Mouse (Mus musculus) lung, adult 18-20 months (tissue): ENCODE measurements around the gene Kcnj10.

Experiments
- DNase-seq, 2 experiments: peaks; one replicate each; pipeline ENCODE4 v3.0.0; 2022; ENCODE audit warnings: mixed read lengths in 2 of 2

Kcnj10 gene

GRCm38 (mm10) chr1:172340729-172341321, at the start of gene Kcnj10:
Gene Kcnj10 (plus strand): TSS chr1:172341210.
- peak; percentile 72 to 75 for DNase-seq

- no peak for DNase-seq
Measured at GRCm38 (mm10) chr1:172292880-172293279, 48.1 kb upstream of the Kcnj10 start.

- DNase-seq = no peak
Measured at GRCm38 (mm10) chr1:172293449-172293848, 47.6 kb upstream of the Kcnj10 start.

- DNase-seq = no peak
Measured at GRCm38 (mm10) chr1:172295751-172296197, 45.2 kb upstream of the Kcnj10 start.

- peak in 1 of 2 experiments; percentile 49 for DNase-seq
Measured at GRCm38 (mm10) chr1:172296816-172297510, 44.0 kb upstream of the Kcnj10 start.

GRCm38 (mm10) chr1:172297611-172298537, 43.1 kb upstream of the Kcnj10 start, which contains the start of gene Atp1a2:
Gene Atp1a2 (minus strand): TSS chr1:172298064.
- peak; percentile 42 to 49 for DNase-seq

GRCm38 (mm10) chr1:172299528-172299927, 41.5 kb upstream of the Kcnj10 start:
- no peak for DNase-seq

GRCm38 (mm10) chr1:172300247-172300646, 40.8 kb upstream of the Kcnj10 start:
- DNase-seq = no peak

- DNase-seq = no peak
Measured at GRCm38 (mm10) chr1:172301180-172301579, 39.8 kb upstream of the Kcnj10 start.

- no peak for DNase-seq
Measured at GRCm38 (mm10) chr1:172302311-172302710, 38.7 kb upstream of the Kcnj10 start.

GRCm38 (mm10) chr1:172302851-172303250, 38.2 kb upstream of the Kcnj10 start:
- no peak for DNase-seq

- no peak for DNase-seq
Measured at GRCm38 (mm10) chr1:172304443-172304842, 36.6 kb upstream of the Kcnj10 start.

GRCm38 (mm10) chr1:172305153-172305552, 35.9 kb upstream of the Kcnj10 start:
- no peak for DNase-seq

- no peak for DNase-seq
Measured at GRCm38 (mm10) chr1:172305635-172306034, 35.4 kb upstream of the Kcnj10 start.

GRCm38 (mm10) chr1:172306196-172306595, 34.8 kb upstream of the Kcnj10 start:
- DNase-seq = no peak

GRCm38 (mm10) chr1:172306885-172307284, 34.1 kb upstream of the Kcnj10 start:
- no peak for DNase-seq

GRCm38 (mm10) chr1:172307936-172308335, 33.1 kb upstream of the Kcnj10 start:
- peak; percentile 66 to 81 for DNase-seq

- DNase-seq = no peak
Measured at GRCm38 (mm10) chr1:172308409-172308808, 32.6 kb upstream of the Kcnj10 start.

GRCm38 (mm10) chr1:172309699-172310398, 31.2 kb upstream of the Kcnj10 start:
- peak; percentile 88 to 93 for DNase-seq

- DNase-seq = peak; percentile 85 to 91
Measured at GRCm38 (mm10) chr1:172311248-172311906, 29.6 kb upstream of the Kcnj10 start.

- DNase-seq = peak; percentile 89 to 94
Measured at GRCm38 (mm10) chr1:172311921-172312767, 28.9 kb upstream of the Kcnj10 start.
